Mouse (Mus musculus) spleen, adult 2 months (tissue): Measurements from ENCODE around the gene Pgrmc2. TPM values are rescaled to one million over a fixed set of nuclear protein-coding genes. Genes with fewer than 3 reads are reported as not detected.

ENCODE experiments used
- DNase-seq, 2 experiments: peaks; one replicate each; pipeline versions ENCODE4 v3.0.0 to v3.0.0-alpha.2; 2012 to 2021; ENCODE audit warnings: low spot score in 2 of 2, low read depth in 1 of 2
- H3K27ac ChIP-seq: fragments of 200-500 bp; 2 replicates; pipeline ENCODE4 v1.5.1; 2012; ENCODE audit warnings: low read length, inconsistent platforms; ENCODE audit not compliant: insufficient read depth
- H3K27me3 ChIP-seq: fragments of 200-500 bp; 2 replicates; pipeline ENCODE4 v1.6.1; 2012; ENCODE audit warnings: mild to moderate bottlenecking, moderate library complexity, low read length, inconsistent platforms; ENCODE audit not compliant: control insufficient read depth, insufficient read depth
- H3K36me3 ChIP-seq: fragments of 200-500 bp; 2 replicates; pipeline ENCODE4 v1.6.1; 2012; ENCODE audit warnings: mild to moderate bottlenecking, low read length, inconsistent platforms; ENCODE audit not compliant: control insufficient read depth, insufficient read depth
- H3K4me1 ChIP-seq: fragments of 200-500 bp; 2 replicates; pipeline ENCODE4 v1.6.1; 2011; ENCODE audit warnings: inconsistent platforms; ENCODE audit not compliant: control insufficient read depth, insufficient read depth, insufficient read length
- H3K4me3 ChIP-seq: fragments of 200-500 bp; 2 replicates; pipeline ENCODE4 v1.5.1; 2011; ENCODE audit warnings: mild to moderate bottlenecking, inconsistent platforms; ENCODE audit not compliant: insufficient read depth, insufficient read length; ENCODE audit errors: extremely low read depth
- CTCF ChIP-seq: fragments of 200-500 bp; IDR thresholded peaks from 2 replicates; pipeline ENCODE4 v1.5.1; 2011; ENCODE audit warnings: mild to moderate bottlenecking, inconsistent platforms; ENCODE audit not compliant: insufficient read depth, insufficient read length, insufficient replicate concordance; ENCODE audit errors: extremely low read depth
- POLR2A ChIP-seq: fragments of 200-500 bp; IDR thresholded peaks from 2 replicates; pipeline ENCODE4 v1.6.1; 2011; ENCODE audit warnings: low read depth, low read length, inconsistent platforms
- WGBS: fragments of 180-500 bp; shearing (Covaris S2); methylation state at CpG from one replicate; pipeline ENCODE4 v1.1.7; 2018; 5-methylcytosine and 5-hydroxymethylcytosine counted together
- polyA plus RNA-seq: library from polyadenylated mRNA; depleted of rRNA; stranded (reverse); fragments of >200 nt; gene quantifications from 2 replicates; pipeline ENCODE4 v1.2.3, GENCODE M21; 2012

The Pgrmc2 gene
- polyA plus RNA-seq, 1 experiment, result 9.2 TPM

DNA sequence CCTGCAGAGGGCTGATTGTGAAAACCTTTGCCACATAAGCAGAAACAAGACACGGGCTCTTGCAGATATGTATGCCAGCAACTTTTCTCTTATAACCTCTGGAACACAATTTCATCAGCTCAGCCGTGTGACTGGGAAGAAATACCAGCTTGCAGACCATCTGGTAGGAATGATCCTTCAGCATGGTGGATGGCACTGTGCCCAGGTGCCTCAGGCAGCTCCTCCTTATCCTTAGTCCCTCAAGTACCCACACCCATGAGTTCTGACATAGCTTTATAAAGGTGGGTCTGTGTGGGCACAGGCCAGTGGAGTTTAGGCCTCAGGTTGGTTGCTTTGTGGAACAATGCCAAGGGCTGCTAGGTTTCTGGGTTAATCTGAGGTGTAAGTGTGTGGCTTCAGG is 24.5 kb downstream of the Pgrmc2 start:
- no peak for DNase-seq
- Histone ChIP-seq H3K27ac (no peak overlapping the region), H3K36me3 (no peaks in the 10 kb centered on the region), H3K4me1 (no peaks in the 10 kb centered on the region), H3K27me3 (no peaks in the 10 kb centered on the region), H3K4me3 (no peak overlapping the region)
- WGBS, result 85% methylated on average over 2 of the region's 2 CpGs
- TF ChIP-seq POLR2A (no peak), CTCF (no peak)

- Histone ChIP-seq H3K27ac (no peak overlapping the region), H3K4me1 (no peaks in the 10 kb centered on the region), H3K36me3 (no peaks in the 10 kb centered on the region), H3K4me3 (no peak overlapping the region), H3K27me3 (no peaks in the 10 kb centered on the region)
- no peak for DNase-seq
- WGBS, result 80% methylated on average over 3 of the region's 3 CpGs
- no peak for TF ChIP-seq CTCF
- no peak for TF ChIP-seq POLR2A
Observed at GRCm38 (mm10) chr3:41053334-41053733, 29.5 kb downstream of the Pgrmc2 start.

GRCm38 (mm10) chr3:41047838-41048237 is 35.0 kb downstream of the Pgrmc2 start:
- Histone ChIP-seq H3K4me1 (no peaks in the 10 kb centered on the region), H3K27me3 (no peaks in the 10 kb centered on the region), H3K27ac (no peak overlapping the region), H3K4me3 (no peak overlapping the region), H3K36me3 (no peaks in the 10 kb centered on the region)
- DNase-seq, result no peak
- WGBS, result 91% methylated on average over 6 of the region's 6 CpGs
- TF ChIP-seq CTCF, result no peak
- no peak for TF ChIP-seq POLR2A

- no peaks in the 10 kb centered on the region for H3K36me3 ChIP-seq
- H3K4me3 ChIP-seq, result no peak overlapping the region
- no peak overlapping the region for H3K27ac ChIP-seq
- TF ChIP-seq POLR2A, result no peak
- TF ChIP-seq CTCF, result no peak
- no peak for DNase-seq
- WGBS, result 74% methylated on average over 11 of the region's 11 CpGs
- no peaks in the 10 kb centered on the region for H3K4me1 ChIP-seq
- no peaks in the 10 kb centered on the region for H3K27me3 ChIP-seq
Observed at GRCm38 (mm10) chr3:41043756-41044354, 39.0 kb downstream of the Pgrmc2 start.

GRCm38 (mm10) chr3:41042195-41042938 is 40.5 kb downstream of the Pgrmc2 start:
- Histone ChIP-seq H3K4me1 (no peaks in the 10 kb centered on the region), H3K36me3 (no peaks in the 10 kb centered on the region), H3K4me3 (no peak overlapping the region), H3K27ac (no peak overlapping the region), H3K27me3 (no peaks in the 10 kb centered on the region)
- no peak for TF ChIP-seq POLR2A
- no peak; the same call in 1 of the 2 replicates for TF ChIP-seq CTCF
- DNase-seq, result peak in 1 of 2 experiments; percentile 3
- WGBS, result 78% methylated on average over 4 of the region's 4 CpGs

DNA sequence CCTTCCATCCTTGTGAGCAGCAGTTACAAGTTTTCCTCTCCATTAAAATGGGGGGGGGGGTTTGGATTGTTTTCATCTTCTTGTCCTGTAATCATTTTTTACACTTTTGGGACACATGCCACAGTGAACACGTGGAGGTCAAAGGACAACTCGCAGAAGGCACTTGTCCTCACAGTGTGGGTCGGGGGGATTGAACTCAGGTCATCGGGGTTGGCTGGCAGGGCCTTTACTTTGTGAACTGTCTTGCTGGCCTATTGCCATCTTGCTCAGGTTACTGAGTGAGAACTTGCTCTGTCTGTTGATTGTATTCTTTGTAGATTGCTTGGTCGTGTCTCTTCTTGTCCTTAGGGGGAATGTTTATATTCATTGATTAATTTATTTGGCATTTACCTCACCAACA is 41.6 kb downstream of the Pgrmc2 start:
- Histone ChIP-seq H3K4me3 (no peak overlapping the region), H3K27me3 (no peaks in the 10 kb centered on the region), H3K36me3 (no peaks in the 10 kb centered on the region), H3K27ac (no peak overlapping the region), H3K4me1 (no peaks in the 10 kb centered on the region)
- 86% methylated on average over 5 of the region's 5 CpGs for WGBS
- no peak for DNase-seq
- TF ChIP-seq CTCF (no peak), POLR2A (no peak)
